Mouse (Mus musculus) urinary bladder, postnatal 10 days (tissue): ENCODE data around the gene Oser1.
"Not testable (repeated sequence)": the region's sequence is repeated elsewhere in the genome, so short reads cannot be mapped to it uniquely, and the experiment has no call there.

Experiments
- DNase-seq: peaks from one replicate; pipeline ENCODE4 v3.0.0; 2022; ENCODE audit warnings: low spot score

Gene Oser1

DNA sequence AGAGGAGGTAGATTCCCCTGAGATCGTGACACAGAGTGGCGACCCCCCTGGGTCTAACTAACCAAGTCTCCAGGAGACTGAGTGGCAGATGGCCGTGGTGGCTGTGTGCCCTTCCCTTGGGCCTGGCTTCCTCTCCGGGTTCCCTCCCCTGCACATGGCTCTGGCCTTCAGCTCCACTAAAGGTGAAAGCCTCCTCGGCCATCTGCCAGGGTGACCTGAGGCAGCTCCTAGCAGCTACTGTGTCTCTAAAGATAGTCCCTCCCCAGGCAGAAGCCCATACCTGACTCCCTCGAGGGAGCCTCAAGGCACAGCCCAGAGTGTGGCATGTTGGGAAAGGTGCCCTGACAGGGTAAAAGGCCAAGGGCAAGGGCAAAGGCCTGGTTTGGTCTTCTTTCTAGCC is 19.0 kb upstream of the Oser1 start:
- no peak for DNase-seq

DNA sequence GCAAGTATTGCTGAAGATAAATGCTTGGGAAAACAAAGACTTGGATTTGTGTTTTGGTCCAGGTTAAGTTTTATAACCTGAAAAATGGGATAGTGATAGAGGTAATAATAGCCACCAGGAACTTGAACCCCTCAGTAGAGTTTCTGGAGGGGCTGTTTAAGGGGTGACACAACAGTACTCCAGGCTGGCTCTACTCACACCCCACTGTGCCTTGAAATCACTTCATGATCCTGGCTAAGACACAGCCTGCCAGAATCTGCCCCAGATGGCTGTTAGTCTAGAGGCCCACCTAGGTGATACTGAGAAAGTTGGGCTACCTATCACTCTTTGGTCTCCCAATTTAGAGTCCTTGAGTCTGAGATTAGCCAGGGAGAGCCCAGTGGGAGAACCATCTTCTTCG is 15.0 kb upstream of the Oser1 start:
- no peak for DNase-seq

DNA sequence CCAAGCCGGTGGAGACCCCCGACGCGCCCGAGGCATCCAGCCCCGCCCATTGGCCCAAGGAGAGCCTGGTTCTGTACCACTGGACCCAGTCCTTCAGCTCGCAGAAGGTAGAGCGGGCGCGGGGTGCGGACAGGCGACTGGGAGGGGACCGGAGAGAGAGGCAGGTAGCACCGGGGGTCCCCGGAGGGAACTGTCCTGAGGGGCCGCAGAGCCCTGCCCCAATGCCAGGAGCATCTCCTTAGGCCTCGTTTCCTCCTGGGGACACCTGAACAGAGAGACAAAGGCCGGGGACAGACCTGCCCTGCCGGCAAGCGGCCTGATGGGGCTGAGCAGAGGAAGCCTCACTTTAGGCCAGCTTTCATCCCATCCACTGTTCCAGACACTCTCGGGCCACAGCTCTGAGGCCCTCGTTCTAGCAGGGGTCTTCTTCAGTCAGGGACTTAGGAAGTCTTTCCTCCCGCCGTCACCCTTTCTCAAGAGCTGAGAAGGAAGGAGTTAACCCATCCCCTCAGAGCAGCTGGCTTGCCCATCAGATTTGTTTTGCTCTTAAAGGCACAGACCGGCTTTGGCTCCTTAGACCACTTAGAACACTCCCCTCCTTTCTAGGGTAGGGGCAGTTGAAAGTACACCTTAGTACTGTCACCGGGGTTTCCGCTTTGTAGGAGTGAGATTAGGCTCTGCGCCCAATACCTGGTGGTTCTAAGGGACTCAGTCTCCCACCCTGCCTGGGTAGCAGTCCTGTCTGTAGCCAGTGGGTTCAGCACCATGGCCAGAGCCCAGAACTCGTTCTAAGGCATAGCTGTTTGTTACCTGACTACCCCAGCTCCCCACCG is 14.3 kb upstream of the Oser1 start:
- no peak for DNase-seq

DNA sequence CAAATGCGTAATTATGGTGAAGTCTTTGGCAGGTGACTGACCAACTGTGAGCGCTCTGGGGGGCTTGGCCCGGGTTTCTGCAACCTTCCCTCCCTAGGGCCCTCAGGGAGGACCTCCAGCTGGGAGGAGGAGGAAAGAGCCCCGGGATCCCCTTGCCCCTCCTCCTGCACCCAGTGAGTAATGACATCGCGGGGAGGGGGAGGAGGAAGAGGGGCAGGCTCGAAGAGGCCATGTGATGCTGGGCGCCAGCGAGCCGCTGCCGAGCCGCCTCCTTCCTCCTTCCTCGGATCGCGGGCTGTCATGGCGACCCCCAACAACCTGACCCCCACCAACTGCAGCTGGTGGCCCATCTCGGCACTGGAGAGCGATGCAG is 13.7 kb upstream of the Oser1 start, which contains the start of gene Gdap1l1:
TSS of gene Gdap1l1 (plus strand) at position 231 of the 373 bp plus-strand sequence.
- no peak for DNase-seq

DNA sequence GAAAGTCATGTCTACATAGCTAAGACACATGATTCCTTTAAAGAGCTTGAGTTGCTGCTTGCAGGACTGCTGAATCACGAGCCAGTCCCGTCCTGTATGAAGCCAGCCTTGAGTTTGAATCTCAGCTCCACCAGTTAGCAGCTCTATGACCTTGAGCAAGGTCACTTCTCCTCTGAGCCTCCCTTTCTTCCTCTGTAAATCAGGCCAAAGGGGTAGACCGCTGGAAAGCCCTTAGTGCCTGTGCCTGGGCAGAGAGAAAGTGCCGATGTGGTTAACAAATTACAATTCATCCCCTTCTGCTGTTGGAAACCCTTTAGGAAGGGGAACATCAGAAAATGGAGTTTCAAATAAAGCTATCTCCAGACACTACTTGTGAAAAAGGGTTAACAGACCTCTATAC is 13.3 kb upstream of the Oser1 start:
- no peak for DNase-seq

DNA sequence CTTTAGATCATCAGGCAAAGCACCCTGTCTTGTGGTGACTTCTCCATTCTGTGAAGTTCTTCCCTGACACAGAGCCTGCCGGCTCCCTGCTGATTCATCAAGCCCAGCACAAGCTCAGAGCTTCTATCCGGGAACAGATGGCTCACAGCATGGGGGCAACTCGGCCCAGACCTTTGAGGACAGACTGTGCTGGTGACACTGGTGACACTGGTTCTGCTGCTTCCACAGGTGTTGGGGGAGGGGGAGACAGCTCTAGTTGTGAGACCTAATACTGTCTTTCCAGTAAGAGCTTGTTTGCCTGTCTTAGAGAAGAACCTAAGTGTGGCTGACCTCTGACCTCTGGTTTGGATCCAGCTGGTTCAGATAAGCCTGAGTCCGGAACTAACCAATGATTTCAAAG is 9.5 kb upstream of the Oser1 start:
- DNase-seq: no peak

DNA sequence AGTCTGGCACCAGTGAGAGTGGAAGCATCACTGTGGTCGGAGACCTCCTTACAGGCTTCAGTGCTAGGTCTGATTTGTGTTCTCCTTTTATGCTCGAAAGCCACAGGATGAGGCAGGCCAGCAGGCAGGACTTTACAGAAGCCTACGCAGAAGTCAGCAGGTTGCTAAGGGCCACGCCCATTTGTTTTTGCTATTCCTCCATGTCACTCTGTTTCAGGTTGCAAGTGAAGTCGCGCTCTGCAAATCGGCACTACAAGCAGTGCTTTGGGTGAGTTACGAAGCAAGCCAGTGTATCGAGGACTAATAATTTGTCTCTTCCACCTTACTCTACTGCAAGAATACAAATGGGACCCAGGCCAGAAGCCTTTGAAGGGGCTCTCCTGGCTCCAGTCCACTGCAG is 6.8 kb upstream of the Oser1 start:
- DNase-seq: no peak

DNA sequence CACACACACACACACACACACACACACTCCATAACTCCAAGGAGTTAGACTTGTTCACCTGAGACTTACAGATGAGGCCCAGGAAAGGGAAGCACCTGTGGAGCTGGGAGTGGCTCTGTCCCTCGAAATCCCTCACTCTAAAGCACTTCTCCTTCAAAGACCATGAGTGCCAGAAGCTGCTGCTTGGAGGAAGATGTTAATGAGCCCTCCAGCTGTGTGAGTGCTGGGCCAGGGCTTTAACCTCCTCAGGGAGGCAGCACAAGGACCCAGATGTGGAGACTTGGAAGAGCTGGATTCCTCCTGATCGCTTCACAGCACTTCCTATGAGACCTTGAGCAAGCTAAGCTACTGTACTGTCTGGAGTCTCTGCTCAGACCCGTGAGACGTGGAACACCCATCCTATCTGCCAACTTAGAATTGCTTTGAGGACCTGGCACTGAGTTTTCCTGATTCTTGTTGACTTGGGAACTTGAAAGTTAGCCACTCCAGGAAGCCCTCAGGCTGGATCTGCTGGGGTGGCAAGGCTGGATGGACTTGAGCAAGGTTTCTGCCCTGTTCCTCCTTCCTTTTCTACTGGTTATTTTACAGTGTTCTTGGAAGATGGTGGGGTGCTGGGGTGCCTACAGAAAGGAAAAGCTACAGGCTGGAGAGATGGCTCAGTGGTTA is 4.0 kb upstream of the Oser1 start:
- DNase-seq: no peak

DNA sequence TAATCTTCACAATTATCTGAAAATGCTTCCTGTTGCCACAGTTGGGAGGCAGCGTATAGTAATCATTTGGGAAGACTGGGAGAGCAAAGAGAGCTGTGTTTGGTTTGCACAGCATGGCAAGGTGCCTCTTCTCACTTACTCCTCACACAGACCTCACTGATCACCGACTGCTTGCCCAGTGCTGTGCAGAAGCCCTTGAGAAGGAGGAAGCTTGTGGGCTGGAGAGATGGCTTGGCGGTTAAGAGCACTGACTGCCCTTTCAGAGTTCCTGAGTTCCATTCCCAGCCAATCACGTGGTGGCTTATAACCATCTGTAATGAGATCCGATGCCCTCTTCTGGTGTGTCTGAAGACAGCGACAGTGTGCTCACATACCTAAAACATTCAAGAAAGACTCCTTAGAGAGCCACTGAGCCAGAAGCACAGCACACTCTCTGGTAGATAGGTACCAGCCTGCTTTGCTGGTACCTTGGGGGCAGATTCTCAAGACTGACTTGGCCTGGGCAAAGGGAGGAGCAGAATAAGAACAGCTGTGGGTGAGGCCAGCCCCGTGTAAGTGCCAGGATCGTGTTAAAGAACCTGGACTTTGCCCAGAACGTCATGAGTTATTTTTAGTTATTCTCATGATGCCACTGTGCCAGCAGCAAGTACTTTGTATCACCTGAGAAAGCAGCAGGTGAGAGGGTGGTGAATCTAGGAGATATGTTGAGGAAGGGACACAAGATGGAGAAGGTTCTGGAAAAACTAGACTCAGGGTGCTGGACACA is 1.4 kb downstream of the Oser1 start:
- no peak for DNase-seq

DNA sequence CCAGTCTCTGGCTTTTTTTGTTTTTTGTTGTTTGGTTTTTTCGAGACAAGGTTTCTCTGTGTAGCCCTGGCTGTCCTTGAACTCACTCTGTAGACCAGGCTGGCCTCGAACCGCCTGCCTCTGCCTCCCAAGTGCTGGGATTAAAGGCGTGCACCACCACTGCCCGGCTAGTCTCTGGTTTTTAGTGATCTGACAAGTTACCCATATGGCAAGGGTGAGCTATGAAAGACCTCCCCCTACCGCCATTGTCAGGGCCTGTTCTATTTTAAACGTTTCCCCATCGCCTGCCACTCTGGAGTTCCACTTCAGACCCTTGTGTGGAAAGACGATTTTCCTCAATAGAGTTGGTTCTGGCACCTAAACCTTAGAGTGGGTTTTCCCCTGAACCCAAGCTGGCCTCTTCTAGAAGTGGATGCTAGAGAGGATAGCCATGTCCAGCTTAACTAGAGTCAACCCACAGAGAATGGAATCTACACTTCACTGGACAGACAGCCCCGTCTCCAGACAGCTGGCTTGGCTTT is 4.1 kb downstream of the Oser1 start:
- no peak for DNase-seq

DNA sequence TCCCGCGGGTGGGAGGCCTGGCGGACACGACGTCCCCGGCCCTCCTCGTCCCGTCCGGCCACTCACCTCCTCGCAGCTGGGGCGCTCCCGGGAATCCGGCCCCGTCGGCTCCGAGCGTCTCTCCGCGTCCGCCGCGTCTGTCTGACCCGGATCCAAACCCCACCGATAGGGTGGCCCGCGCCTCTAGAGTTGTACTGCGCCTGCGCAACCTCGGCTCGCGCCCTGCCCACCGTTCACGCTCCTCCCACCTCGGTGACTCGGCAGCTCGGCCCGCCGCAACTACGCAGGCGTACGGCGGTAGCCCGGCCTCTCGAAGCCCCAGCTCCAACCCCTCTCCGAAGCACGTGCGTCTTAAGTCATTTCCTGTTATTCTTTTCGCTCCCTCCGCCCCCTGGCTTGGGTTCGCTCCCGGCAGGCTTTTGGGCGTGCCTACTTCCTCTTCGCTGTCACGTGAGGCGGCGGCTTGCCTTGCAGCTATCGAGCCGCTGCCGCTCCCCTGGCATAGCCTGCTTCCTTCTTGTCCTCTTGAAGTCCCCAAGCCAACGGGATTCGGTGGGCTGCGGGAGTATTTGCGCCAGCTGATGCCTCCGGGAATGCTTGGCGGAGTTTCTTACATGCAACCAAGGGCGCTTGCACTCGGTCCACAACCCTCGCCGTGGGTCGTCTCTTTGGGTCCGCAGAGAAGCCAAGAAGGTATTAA is 5.0 kb downstream of the Oser1 start:
- DNase-seq: peak; percentile 97

DNA sequence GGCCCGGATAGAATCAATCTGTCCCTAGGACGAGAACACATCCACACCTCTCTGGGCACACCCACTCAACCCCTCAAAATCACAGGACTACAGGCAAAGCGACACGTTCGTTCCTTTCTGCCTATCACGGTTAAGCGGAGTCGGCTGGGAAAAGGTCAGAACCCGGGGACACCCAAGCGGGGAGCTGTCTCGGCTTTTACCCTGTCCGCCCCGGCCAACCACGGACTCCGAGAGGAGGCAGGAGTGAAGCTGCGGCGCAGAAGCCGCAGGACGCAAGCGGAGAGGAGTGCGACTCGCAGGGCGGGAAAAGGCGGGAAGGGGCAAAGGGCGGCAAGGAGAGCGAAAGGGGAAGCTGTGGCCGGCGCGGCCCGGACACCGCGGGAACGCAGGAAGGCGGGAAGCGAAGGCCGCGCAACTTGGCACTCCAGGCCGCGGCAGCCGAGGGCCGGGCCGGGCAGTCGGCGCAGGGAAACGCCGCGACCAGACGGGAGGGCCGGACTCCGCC is 5.6 kb downstream of the Oser1 start:
- no peak for DNase-seq

DNA sequence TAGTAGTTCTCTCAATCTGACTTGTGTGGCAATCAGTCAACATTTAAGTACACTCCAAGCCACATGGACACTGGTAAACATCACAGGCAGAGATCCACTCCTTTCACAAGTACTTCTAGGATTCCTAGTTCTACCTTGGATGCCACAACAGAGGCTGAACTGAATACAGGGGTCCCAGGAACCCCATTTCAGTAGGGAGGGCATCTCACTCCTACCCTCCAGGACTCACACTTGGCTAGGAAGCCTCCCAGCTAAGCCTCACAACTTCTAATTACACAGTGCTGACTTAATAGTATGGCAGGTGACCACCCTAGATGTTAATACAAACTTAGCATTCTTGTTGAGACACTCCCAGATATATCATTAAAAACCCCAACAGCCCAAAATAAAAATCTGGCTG is 6.7 kb downstream of the Oser1 start:
- no peak for DNase-seq

DNA sequence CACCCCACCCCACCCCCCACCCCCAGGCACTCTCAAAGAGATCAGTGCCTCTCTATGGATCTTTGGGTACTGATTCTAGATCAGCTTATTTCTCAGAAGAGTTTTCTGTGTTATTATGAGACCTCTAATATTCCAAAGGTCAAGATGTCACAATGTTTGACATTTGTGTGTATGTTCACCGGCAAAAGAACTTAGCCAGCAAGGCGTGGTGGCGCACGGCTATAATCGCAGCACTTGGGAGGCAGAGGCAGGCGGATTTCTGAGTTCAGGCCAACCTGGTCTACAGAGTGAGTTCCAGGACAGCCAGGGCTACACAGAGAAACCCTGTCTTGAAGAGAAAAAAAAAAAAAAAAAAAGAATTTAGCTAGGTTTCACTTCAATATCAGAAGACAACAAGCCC is 7.5 kb downstream of the Oser1 start:
- no peak for DNase-seq

DNA sequence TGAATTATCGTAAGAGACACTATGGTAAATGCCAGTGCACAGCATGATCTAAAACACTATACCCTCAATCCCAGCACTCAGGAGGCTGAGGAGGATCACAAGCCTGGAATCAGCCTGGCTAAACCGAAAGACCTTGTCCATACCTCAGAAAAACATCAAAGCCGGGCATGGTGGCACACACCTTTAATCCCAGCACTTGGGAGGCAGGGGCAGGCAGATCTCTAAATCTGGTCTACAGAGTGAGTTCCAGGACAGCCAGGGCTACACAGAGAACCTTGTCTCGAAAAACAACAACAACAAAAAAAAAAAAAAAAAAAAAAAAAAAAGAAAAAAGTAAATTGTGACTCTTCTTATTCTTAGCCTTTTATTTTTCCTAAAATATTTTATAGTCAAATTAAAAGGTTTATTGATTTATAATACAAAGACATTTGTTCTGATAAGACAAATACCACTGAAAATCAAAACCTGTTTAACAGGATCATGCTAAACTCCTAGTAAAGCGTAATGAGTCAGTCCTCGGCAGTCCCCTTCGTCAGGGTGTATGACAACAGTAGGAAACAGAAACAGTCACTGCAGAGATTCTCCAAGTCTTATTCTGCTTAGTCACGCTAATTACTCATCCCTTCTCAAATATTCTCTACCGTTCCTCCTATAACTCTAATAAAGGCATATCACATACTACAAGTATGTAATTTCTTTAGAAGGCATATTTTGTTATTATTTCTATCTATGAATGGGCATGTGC is 11.5 kb downstream of the Oser1 start:
- DNase-seq: no peak

DNA sequence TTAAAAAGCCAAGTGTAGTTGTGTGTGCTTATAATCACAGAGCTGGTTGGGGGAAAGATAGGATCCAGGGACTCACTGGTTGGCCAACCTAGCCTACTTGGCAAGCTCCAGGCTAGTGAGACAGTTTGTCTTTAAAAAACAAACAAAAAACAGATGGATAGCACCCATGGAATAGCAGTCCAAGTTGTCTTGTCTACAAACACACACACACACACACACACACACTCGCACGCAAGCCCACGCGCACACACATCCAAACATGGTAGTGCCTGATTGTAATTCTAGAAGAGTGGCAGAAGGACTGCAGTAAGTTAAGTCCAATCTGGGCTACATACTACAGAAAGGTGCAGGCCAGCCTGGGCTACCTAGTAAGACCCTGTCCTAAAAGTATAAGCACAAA is 12.1 kb downstream of the Oser1 start:
- no peak for DNase-seq

DNA sequence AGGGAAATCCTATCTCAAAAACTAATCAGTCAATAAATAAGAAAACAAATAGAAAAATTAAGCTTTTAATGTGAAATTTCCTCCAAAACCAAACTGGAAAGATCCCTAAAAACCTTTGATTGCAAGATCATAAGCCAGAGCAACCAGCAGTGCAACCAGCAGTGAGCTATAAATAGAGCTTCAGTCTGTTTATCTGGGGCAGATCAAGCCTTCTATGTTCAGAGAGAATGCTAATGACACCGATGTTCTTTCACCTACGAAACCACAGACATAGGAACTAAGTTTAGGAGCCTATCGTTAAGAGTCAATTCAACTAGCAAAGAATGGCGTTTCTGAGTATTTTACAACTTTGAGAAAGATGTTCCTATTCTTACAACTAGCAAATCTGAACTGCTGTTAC is 12.7 kb downstream of the Oser1 start:
- no peak for DNase-seq

DNA sequence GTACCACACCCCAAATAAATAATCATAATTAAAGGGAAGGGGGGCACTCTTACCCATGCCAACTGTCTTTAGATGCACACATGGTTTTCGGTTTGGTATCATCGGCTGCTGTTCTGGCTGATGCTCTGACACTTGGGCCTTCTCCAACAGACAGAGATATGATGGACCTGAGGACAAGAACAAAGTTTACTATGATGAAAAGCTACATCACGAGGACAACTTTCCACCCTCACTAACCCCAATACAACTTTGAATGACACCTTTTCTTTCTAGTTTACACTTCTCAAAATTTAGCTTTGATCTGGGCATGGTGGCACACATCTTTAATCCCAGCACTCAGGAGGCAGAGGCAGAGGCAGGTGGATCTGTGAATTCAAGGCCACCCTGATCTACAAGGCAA is 13.2 kb downstream of the Oser1 start:
- DNase-seq: not testable (repeated sequence)

DNA sequence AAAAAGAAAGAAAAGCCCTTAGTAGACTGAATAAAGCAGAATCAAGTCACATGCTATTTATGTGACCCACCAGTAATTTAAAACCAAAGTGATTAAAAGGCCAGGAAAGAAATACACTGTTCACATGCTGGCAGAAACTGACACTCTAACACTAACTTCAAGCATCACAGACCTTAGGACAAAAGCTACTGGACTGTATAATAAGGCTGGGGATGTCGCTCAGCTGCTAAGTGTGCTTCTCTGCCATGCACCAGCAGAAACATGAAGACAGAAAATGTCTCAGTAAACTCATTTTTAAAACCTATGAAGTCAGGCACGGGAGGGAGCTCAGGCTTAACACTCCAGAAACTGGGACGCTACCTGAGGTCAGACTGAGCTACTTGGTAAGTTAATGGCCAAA is 14.3 kb downstream of the Oser1 start:
- DNase-seq: no peak

DNA sequence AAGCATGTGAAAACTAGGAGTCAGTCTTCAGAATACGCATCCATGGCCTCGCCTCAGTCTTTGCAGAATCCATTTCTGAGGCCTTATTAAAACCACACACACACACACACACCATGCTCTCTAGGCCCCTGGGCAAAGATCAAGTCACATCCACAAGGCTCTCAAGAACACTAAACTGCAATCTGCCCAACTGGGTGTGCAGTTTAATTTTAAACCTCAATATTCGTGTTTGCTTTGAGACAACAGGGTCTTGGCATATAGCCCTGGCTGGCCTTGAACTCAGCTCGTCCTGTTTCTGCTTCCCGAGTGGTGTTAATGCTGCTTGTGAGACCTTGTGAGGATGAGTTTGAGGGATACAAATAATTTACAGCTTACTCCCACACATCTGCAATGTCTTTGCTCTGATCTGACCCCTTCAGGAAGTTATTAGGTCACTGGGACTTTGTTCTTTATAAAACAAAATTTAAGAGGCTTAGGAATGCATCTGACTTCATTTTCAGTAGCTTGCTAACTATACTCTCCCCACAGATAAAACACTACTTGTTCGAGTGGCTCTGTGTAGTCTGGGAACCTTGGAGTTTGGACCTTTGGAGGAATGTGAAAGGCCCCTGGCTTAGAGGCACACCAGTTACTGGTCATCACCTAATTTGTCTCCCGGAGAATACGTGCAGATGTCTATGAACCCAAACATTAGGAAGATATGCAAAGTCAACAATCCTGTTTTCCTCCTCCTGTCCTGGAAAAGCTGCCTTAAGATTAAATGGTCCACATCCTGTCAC is 20.3 kb downstream of the Oser1 start:
- no peak for DNase-seq
